Comparison of ENCODE assay signal across 17 mouse cellular contexts in the genomic region with DNA sequence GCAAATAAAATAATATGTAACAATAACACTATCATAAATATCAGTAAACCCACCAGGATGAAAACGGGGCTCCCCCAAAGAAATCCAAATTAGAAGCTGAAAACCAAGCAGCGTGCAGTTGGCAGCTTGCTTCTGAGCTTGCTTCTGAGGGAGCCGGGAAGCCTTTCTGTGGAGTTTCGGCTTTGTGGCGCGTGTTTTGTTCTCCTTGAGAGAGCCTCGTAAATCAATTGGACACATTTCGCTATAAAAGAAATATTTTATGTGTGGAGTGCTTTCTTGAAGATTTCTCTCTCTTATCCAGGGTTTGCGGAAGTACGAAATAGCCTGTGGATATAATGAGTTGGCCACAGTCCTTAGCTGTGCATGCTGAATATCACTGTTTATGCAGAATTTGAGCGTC.
"Had no signal": no experiment of that assay in that cellular context is flagged by ENCODE, and none has a peak within 500 bp of the region (broad histone marks: within the 10 kb centered on the region; RNA-seq: fewer than 3 reads in every experiment).

No protein-coding gene starts in this region.

- H3K27me3 ChIP-seq: liver, embryonic 15.5 days had no signal

- H3K27ac ChIP-seq: limb, embryonic 13.5 days; liver, embryonic 15.5 days had no signal

- H3K4me3 ChIP-seq: limb, embryonic 13.5 days; liver, embryonic 15.5 days; midbrain, embryonic 10.5 days; myocyte had no signal

- H3K9me3 ChIP-seq: limb, embryonic 13.5 days; liver, embryonic 15.5 days; midbrain, embryonic 10.5 days had no signal

- DNase-seq: kidney, adult 8-10 months; kidney, postnatal 36 days; layer of hippocampus, adult 9-11 months; lung, adult 2 months; lung, postnatal 36 days; right cerebral cortex, adult 18-20 months; right cerebral cortex, postnatal 4 days; spleen, adult 18-20 months; thymus, adult 18-20 months; thymus, postnatal 14 days had no signal

- H3K4me1 ChIP-seq: liver, embryonic 15.5 days had no signal

- H3K4me2 ChIP-seq: limb, embryonic 13.5 days; liver, embryonic 11.5 days; liver, embryonic 15.5 days had no signal

- H3K9ac ChIP-seq: limb, embryonic 13.5 days; liver, embryonic 15.5 days had no signal

- H3K36me3 ChIP-seq: limb, embryonic 13.5 days; liver, embryonic 15.5 days; midbrain, embryonic 10.5 days had no signal

- ATAC-seq: intestine, embryonic 16.5 days; lung, postnatal 0 days had no signal
